Mouse (Mus musculus): Measurements from ENCODE around the gene Ccser2.

Gene Ccser2

GRCm38 (mm10) chr14:36863877-36864489, 104.6 kb downstream of the Ccser2 start:
- 23% methylated on average over 15 of the region's 15 CpGs for WGBS

- WGBS: 25% methylated on average over 7 of the region's 7 CpGs
Measured at GRCm38 (mm10) chr14:36862387-36862786, 106.2 kb downstream of the Ccser2 start.

GRCm38 (mm10) chr14:36858932-36859331, 109.6 kb downstream of the Ccser2 start:
- WGBS: 80% methylated on average over 4 of the region's 4 CpGs

GRCm38 (mm10) chr14:36852972-36853371, 115.6 kb downstream of the Ccser2 start:
- 74% methylated on average over 4 of the region's 4 CpGs for WGBS

- 29% methylated on average over 1 of the region's 1 CpGs for WGBS
Measured at GRCm38 (mm10) chr14:36848860-36849259, 119.7 kb downstream of the Ccser2 start.
